In genomic region chr2:43816788-43817581, GRCm38 (mm10) we compare ENCODE assay signal across 8 mouse cellular contexts.
DNase-seq lines count a peak whose midpoint lies in the region; ATAC-seq and TF ChIP-seq lines count a peak whose summit lies in the region.
"Had no signal": no experiment of that assay in that cellular context is flagged by ENCODE, and none has a peak within 500 bp of the region (broad histone marks: within the 10 kb centered on the region; RNA-seq: fewer than 3 reads in every experiment).

No protein-coding gene starts in this region.

- peak; percentile 51 for DNase-seq in cerebellum, adult 11-12 months
- peak; percentile 90 to 96 for DNase-seq in cerebellum, postnatal 14 days
- peak; percentile 27 to 54 for DNase-seq in heart, postnatal 14 days
- peak; percentile 14 to 80 for DNase-seq in left cerebral cortex, postnatal 25 days (ENCODE audit: low spot score in 2 of 2)
- DNase-seq in natural killer cell, adult 2 months (ENCODE audit: low spot score in 2 of 2), result no peak
- DNase-seq in liver, postnatal 0 days, result no peak

- H3K9me3 ChIP-seq in liver, postnatal 0 days (ENCODE audit: low read length), result no peaks in the 10 kb centered on the region
- H3K9me3 ChIP-seq: neural tube, embryonic 12.5 days had no signal

- H3K4me3 ChIP-seq in liver, postnatal 0 days (ENCODE audit: low read depth, low read length), result no peak overlapping the region
- H3K4me3 ChIP-seq: neural tube, embryonic 12.5 days had no signal

- H3K4me1 ChIP-seq in liver, postnatal 0 days (ENCODE audit: insufficient read depth), result no peaks in the 10 kb centered on the region
- H3K4me1 ChIP-seq: neural tube, embryonic 12.5 days had no signal

- no peaks in the 10 kb centered on the region for H3K27me3 ChIP-seq in liver, postnatal 0 days (ENCODE audit: insufficient read depth, low read length)
- H3K27me3 ChIP-seq: neural tube, embryonic 12.5 days had no signal

- no peak overlapping the region for H3K9ac ChIP-seq in liver, postnatal 0 days (replicated peaks)
- H3K9ac ChIP-seq: neural tube, embryonic 12.5 days had no signal

- no peaks in the 10 kb centered on the region for H3K36me3 ChIP-seq in liver, postnatal 0 days (replicated peaks; ENCODE audit: insufficient read depth, low read length)
- H3K36me3 ChIP-seq: neural tube, embryonic 12.5 days had no signal

- 76% methylated on average over 8 of the region's 8 CpGs for WGBS in liver, postnatal 0 days (ENCODE audit: insufficient replicate concordance)

- intact Hi-C loops in heart, postnatal 14 days (cut with DNase I), result no loop called here
- intact Hi-C loops in left cerebral cortex, postnatal 25 days (cut with DNase I), result no loop called here

- TF ChIP-seq CTCF in liver, postnatal 0 days (IDR thresholded peaks at IDR 0.05; ENCODE audit: low read depth), result no peak

- no peak for TF ChIP-seq EP300 in liver, postnatal 0 days (IDR thresholded peaks at IDR 0.05; ENCODE audit: low read depth)

- no peak overlapping the region for H3K4me2 ChIP-seq in liver, postnatal 0 days (ENCODE audit: low read depth, low read length)
- H3K4me2 ChIP-seq: neural tube, embryonic 12.5 days had no signal

- no peak overlapping the region for H3K27ac ChIP-seq in liver, postnatal 0 days (ENCODE audit: low read depth)
- H3K27ac ChIP-seq: neural tube, embryonic 12.5 days had no signal

- no peak for ATAC-seq in monocyte, adult 5-6 weeks (replicated peaks; ENCODE audit: insufficient number of reproducible peaks, low FRiP score, low TSS enrichment, poor library complexity, severe bottlenecking)
- ATAC-seq in liver, postnatal 0 days, result no peak

Comparison
In these comparisons a context has a peak if more than half of its experiments do, and no peak if none do; other contexts are left out.
1. DNase-seq: peak in cerebellum, adult 11-12 months (single experiment), cerebellum, postnatal 14 days (2 of 2), heart, postnatal 14 days (2 of 2) and left cerebral cortex, postnatal 25 days (2 of 2); none in natural killer cell, adult 2 months (0 of 2) and liver, postnatal 0 days (single experiment).